Mouse (Mus musculus) CH12F3 (cell line): ENCODE data around the gene Mettl8.

Experiments used
- in situ Hi-C: fragments of 300-500 bp; cut with MboI; formaldehyde crosslinking; loops from 2 replicates; pipeline ENCODE4 v1.14.3; 2020; ENCODE audit warnings: low sequenced_read_pairs

Gene Mettl8

DNA sequence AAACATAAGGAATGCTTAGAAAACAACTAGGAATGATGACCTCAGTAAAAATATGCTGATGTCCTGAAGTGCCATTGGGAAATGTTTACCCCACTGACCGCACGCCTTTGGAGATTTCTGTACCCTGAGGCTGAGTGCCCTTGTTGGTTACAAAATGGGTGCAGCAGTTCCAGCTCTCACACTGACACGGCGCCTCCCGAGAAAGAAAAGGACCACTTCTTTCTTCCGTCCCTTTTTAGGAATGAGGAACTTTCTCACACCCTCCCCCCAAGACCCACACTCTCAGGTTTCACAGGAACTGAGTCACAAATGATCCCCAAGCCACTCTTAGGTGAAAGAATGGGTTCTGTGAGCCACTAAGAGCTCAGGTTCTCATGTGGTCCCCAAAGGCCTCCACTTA, 17.9 kb downstream of the Mettl8 start:
- in situ Hi-C loops, result no loop called here

DNA sequence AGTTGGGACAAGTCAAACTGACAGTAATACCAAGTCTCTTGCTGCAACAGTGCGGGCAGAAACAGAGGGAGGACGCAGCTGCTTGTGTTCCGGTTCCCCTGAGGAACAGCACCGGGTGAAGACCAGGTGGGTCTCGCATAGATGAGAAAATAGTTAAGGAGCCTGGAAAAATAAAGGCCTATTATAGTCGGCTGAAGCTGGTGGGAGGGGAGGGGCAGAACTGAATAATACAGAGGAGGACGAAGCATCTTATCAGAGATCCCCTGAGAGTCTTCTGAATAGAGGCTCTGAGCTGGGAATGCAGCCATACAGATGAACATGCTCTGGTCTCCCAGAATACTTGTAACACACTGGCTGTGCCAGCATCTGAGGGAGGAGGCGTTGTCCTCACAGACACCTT, 21.4 kb downstream of the Mettl8 start:
- in situ Hi-C loops, result no loop called here

- in situ Hi-C loops, result no loop called here
Observed at GRCm38 (mm10) chr2:71033014-71033413, 22.4 kb downstream of the Mettl8 start.

GRCm38 (mm10) chr2:71031973-71032794, 23.2 kb downstream of the Mettl8 start:
- in situ Hi-C loops, result no loop called here

DNA sequence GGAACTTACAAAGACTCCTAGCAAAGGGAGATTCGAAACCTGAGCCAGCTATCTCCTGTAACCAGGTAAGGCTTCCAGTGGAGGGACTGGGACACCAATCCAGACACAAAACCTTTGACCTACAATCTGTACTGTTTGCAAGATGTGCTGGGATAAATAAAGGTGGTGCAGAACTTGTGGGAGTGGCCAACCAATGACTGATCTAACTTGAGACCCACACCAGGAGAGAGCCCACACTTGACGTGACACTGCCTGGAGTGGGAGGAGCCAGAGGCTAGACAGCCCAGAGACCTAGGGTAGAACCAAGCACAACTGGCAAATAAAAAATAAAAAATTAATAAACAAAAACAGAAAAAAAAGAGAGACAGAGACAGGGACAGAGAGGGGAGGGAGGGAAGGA, 24.7 kb downstream of the Mettl8 start:
- in situ Hi-C loops, result no loop called here

DNA sequence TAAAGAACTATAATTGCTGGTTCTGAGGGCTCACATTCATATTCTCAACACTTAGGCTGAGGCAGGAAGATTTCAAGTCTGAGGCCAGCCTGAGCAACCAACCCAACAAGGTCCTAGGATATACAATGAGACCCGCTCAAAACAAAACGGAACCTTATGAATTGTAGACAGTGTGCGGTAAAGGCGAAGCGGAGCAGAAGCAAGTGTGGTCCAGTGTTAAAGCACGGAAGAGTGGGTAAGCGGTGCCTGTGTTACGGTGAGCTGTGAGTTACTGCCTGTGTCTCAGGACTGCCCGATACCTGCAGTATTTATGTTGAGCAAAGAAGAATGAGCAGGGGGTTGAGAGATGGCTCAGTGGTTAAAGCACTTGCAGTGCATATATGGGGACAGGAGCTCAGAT, 27.8 kb downstream of the Mettl8 start:
- in situ Hi-C loops, result no loop called here

DNA sequence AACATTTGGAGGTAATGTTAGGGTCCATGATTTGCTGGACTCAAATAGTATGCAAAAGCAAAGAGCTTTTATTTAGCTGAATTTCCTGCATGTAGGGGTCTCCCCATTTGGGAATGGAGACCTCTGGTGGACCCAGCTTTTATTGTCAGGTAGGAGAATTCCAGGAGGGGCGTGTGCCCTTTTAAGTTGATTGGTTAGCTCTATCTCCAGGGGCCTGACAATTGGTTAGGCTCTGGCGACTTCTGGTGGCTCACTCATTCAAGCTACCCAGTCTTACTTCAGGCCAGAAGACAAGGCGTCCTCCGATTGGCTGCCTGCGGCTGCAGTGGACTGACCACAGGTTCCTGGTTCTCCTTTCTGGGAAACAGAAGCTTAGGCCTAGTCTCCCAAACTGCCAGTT, 28.6 kb downstream of the Mettl8 start:
- in situ Hi-C loops, result no loop called here

DNA sequence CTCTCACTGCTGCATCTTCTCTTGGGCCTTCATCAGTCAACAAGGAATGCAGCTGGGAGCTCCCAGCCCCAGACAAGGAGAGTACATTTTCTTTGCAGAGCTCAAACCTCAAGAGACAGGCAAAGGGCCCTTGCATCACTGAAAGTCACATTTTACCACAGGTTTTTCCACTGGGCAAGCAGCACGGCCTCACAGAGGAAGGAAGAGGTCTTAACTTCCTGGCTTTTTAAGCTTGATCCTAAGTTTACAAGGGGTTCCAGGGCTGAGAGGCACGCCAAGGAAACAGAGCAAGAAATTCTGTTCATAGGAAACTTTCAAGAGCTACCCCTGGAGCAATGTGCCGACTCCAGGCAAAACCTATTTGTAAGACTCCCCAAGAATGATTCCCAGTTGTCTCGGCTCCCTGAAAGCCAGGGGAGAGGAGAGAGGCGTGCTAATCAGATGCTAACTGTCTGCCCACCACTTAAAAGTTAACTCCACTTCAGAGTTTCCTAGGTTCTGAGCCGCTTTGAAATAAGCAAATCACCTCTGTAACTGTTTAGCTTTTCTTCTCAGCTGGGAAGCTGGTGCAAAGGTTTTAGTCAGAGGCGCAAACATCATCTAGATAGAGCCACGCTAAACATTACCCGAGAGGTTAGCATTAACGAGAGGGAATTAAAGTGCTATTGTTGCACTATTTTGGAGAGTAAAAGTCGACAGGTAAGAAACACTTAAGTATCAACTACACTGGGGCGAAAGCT, 29.6 kb downstream of the Mettl8 start:
- in situ Hi-C loops, result no loop called here

- in situ Hi-C loops, result no loop called here
Observed at GRCm38 (mm10) chr2:71023986-71024385, 31.4 kb downstream of the Mettl8 start.

GRCm38 (mm10) chr2:71022991-71023390, 32.4 kb downstream of the Mettl8 start:
- in situ Hi-C loops, result no loop called here

- in situ Hi-C loops, result no loop called here
Observed at GRCm38 (mm10) chr2:71020674-71021073, 34.7 kb downstream of the Mettl8 start.

- in situ Hi-C loops, result no loop called here
Observed at GRCm38 (mm10) chr2:71019704-71020375, 35.5 kb downstream of the Mettl8 start.

DNA sequence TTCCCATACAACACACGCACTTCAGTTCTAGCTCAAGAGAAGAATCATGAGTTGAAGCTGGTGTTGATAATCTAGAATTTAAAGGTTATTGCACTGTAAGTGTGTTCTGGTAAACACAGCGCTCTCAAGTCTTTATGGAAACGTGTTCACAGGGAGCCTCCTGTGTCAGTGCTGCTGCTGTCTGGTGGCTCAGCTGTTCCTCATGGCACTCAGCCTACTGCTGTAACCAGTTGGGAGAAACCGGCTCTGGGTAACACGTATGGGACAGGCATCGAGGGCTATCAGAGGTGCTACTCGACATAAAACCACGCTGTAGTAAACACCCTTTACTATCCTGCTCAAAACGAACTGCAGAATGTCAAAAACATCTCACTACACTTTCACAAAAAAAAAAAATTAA, 36.1 kb downstream of the Mettl8 start:
- in situ Hi-C loops, result no loop called here

GRCm38 (mm10) chr2:71013521-71013920, 41.9 kb downstream of the Mettl8 start:
- in situ Hi-C loops, result no loop called here

DNA sequence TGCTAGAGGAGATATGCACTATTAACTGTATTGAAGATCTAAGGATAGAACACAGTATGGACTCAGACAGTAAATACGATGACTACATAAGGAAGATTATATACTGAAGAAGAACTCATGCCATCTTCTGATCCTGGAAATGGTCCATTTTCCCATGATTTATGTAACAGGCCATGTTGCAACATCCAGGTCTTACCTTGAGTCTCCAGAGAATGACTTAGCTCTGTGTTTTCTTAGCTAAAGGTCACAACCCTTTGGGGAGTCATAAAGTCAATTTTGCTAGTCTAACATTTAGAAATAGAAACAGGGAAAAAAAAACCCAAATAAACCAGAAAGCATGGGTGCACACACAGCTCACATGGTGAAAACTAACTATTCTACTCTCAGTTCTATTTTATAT, 43.6 kb downstream of the Mettl8 start:
- in situ Hi-C loops, result no loop called here

DNA sequence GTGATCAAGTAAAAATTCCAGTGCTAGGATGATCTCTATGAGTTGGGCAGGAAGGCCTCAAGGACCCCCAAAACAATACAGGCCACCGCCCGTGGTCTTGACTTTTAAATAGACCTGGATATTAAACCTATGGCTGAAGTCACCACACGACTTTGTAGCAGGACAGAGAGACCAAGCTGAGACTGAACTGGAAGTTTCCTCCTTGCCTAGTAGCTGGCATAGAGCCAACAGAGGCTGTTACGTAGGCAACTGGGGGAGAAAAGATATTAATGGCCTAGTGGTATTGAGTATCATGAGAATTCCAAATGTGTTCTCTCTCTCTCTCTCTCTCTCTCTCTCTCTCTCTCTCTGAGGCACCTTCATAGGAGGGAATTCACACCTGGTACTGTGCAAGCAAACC, 51.0 kb downstream of the Mettl8 start:
- in situ Hi-C loops, result no loop called here

DNA sequence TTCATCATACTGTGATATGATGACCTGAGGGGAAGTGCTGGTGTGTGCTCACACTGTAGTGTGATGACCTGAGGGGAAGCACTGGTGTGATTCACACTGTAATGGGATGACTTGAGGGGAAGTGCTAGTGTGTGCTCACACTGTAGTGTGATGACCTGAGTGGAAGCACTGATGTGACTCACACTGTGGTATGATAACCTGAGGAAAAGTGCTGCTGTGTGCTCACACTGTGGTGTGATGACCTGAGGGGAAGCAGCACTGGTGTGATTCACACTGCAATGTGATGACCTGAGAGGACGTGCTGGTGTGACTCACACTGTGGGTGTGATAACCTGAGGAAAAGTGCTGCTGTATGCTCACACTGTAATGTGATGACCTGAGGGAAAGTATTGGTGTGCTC, 52.9 kb downstream of the Mettl8 start:
- in situ Hi-C loops, result no loop called here

GRCm38 (mm10) chr2:70998771-70999170, 56.6 kb downstream of the Mettl8 start:
- in situ Hi-C loops, result no loop called here

GRCm38 (mm10) chr2:70996438-70996837, 58.9 kb downstream of the Mettl8 start:
- in situ Hi-C loops, result no loop called here

GRCm38 (mm10) chr2:70995900-70996299, 59.5 kb downstream of the Mettl8 start:
- in situ Hi-C loops, result no loop called here

- in situ Hi-C loops, result no loop called here
Observed at GRCm38 (mm10) chr2:70993740-70994139, 61.6 kb downstream of the Mettl8 start.

- in situ Hi-C loops, result no loop called here
Observed at GRCm38 (mm10) chr2:70992715-70993114, 62.7 kb downstream of the Mettl8 start.
